Mouse (Mus musculus): ENCODE results near the gene Gfm1.

The Gfm1 gene

GRCm38 (mm10) chr3:67497998-67498397 lies 68.1 kb downstream of the Gfm1 start:
- DNase-seq = no peak

GRCm38 (mm10) chr3:67498773-67499405 lies 69.0 kb downstream of the Gfm1 start:
- no peak for DNase-seq

- no peak for DNase-seq
These were observed 69.5 kb downstream of the Gfm1 start for GRCm38 (mm10) chr3:67499406-67499791.

GRCm38 (mm10) chr3:67503878-67504277 lies 74.0 kb downstream of the Gfm1 start:
- no peak for DNase-seq

GRCm38 (mm10) chr3:67505286-67505685 lies 75.4 kb downstream of the Gfm1 start:
- no peak for DNase-seq

GRCm38 (mm10) chr3:67508216-67508892 lies 78.5 kb downstream of the Gfm1 start:
- DNase-seq = no peak

- peak; percentile 80 for DNase-seq
These were observed 82.9 kb downstream of the Gfm1 start for GRCm38 (mm10) chr3:67512807-67513206.

GRCm38 (mm10) chr3:67514801-67515273 lies 84.9 kb downstream of the Gfm1 start:
- DNase-seq = no peak

GRCm38 (mm10) chr3:67515274-67515801 lies 85.4 kb downstream of the Gfm1 start, which contains the start of gene Rarres1:
Gene Rarres1 (minus strand): TSS chr3:67515523.
- peak; percentile 38 for DNase-seq

GRCm38 (mm10) chr3:67520568-67521143 lies 90.8 kb downstream of the Gfm1 start:
- no peak for DNase-seq

- no peak for DNase-seq
These were observed 92.8 kb downstream of the Gfm1 start for GRCm38 (mm10) chr3:67522709-67523108.

- DNase-seq = no peak
These were observed 94.9 kb downstream of the Gfm1 start for GRCm38 (mm10) chr3:67524768-67525167.

Data from right cerebral cortex, postnatal 14 days (tissue).